10 mouse cellular contexts compared by ENCODE assay signal in genomic region chr7:46830799-46831590, GRCm38 (mm10). TPM values are rescaled to one million over a fixed set of nuclear protein-coding genes. Genes with fewer than 3 reads are reported as not detected.
DNase-seq lines count a peak whose midpoint lies in the region; ATAC-seq and TF ChIP-seq lines count a peak whose summit lies in the region.
"Had no signal": no experiment of that assay in that cellular context is flagged by ENCODE, and none has a peak within 500 bp of the region (broad histone marks: within the 10 kb centered on the region; RNA-seq: fewer than 3 reads in every experiment).

No protein-coding gene starts in this region.

- no peak overlapping the region for H3K9ac ChIP-seq in heart, postnatal 0 days (replicated peaks; ENCODE audit: low read depth, low read length)
- no peak overlapping the region for H3K9ac ChIP-seq in lung, embryonic 16.5 days (ENCODE audit: low read length)
- H3K9ac ChIP-seq: embryonic facial prominence, embryonic 12.5 days; hindbrain, embryonic 15.5 days had no signal

- H3K9me3 ChIP-seq in heart, postnatal 0 days (replicated peaks; ENCODE audit: control insufficient read depth, low read length) = no peaks in the 10 kb centered on the region
- H3K9me3 ChIP-seq in lung, embryonic 16.5 days (ENCODE audit: control insufficient read depth, low read length) = no peaks in the 10 kb centered on the region
- H3K9me3 ChIP-seq: embryonic facial prominence, embryonic 12.5 days; hindbrain, embryonic 15.5 days had no signal

- TF ChIP-seq EP300 in heart, postnatal 0 days (IDR thresholded peaks at IDR 0.05; ENCODE audit: low read depth) = peak; percentile 47; the same call in 1 of the 2 replicates

- TF ChIP-seq POLR2A in spleen, adult 2 months (IDR thresholded peaks at IDR 0.05; ENCODE audit: low read depth, low read length) = no peak
- TF ChIP-seq POLR2A in cerebellum, adult 2 months (IDR thresholded peaks at IDR 0.05; ENCODE audit: borderline replicate concordance, insufficient read depth, low read length) = no peak

- WGBS in spleen, adult 2 months = 33% methylated on average over 13 of the region's 13 CpGs
- WGBS in heart, postnatal 0 days = 32% methylated on average over 13 of the region's 13 CpGs
- 24% methylated on average over 13 of the region's 13 CpGs for WGBS in lung, embryonic 16.5 days
- 60% methylated on average over 13 of the region's 13 CpGs for WGBS in cerebellum, adult 2 months

- H3K27me3 ChIP-seq in spleen, adult 2 months (ENCODE audit: control insufficient read depth, insufficient read depth, low read length) = no peaks in the 10 kb centered on the region
- no peaks in the 10 kb centered on the region for H3K27me3 ChIP-seq in heart, postnatal 0 days (ENCODE audit: control insufficient read depth, insufficient read depth, low read length)
- H3K27me3 ChIP-seq in lung, embryonic 16.5 days (ENCODE audit: control insufficient read depth, insufficient read depth, low read depth, low read length) = no peaks in the 10 kb centered on the region
- no peaks in the 10 kb centered on the region for H3K27me3 ChIP-seq in cerebellum, adult 2 months (ENCODE audit: control insufficient read depth, insufficient read depth, low read length)
- H3K27me3 ChIP-seq: embryonic facial prominence, embryonic 12.5 days; hindbrain, embryonic 15.5 days had no signal

- no peak overlapping the region for H3K4me3 ChIP-seq in spleen, adult 2 months (ENCODE audit: extremely low read depth, insufficient read depth, insufficient read length)
- H3K4me3 ChIP-seq in heart, postnatal 0 days (ENCODE audit: low read depth, low read length) = no peak overlapping the region
- no peak overlapping the region for H3K4me3 ChIP-seq in lung, embryonic 16.5 days (ENCODE audit: low read length)
- no peak overlapping the region for H3K4me3 ChIP-seq in cerebellum, adult 2 months (replicated peaks; ENCODE audit: insufficient read depth, low read depth, low read length)
- H3K4me3 ChIP-seq: embryonic facial prominence, embryonic 12.5 days; hindbrain, embryonic 15.5 days had no signal

- H3K4me2 ChIP-seq in heart, postnatal 0 days (ENCODE audit: low read depth, low read length) = peak overlapping the region; percentile 9; the same call in 1 of the 2 replicates
- H3K4me2 ChIP-seq in lung, embryonic 16.5 days (ENCODE audit: low read depth, low read length) = no peak overlapping the region
- H3K4me2 ChIP-seq: embryonic facial prominence, embryonic 12.5 days; hindbrain, embryonic 15.5 days had no signal

- H3K4me1 ChIP-seq in spleen, adult 2 months (ENCODE audit: control insufficient read depth, insufficient read depth, insufficient read length) = peaks cover 9% of the 10 kb centered on the region; the same call in 1 of the 2 replicates
- H3K4me1 ChIP-seq in heart, postnatal 0 days (ENCODE audit: control insufficient read depth, insufficient read depth) = peaks cover 28% of the 10 kb centered on the region
- peaks cover 28% of the 10 kb centered on the region for H3K4me1 ChIP-seq in lung, embryonic 16.5 days (replicated peaks; ENCODE audit: control insufficient read depth, insufficient read depth, low read length)
- H3K4me1 ChIP-seq in cerebellum, adult 2 months (ENCODE audit: control insufficient read depth, insufficient read depth, low read length) = no peaks in the 10 kb centered on the region

- TF ChIP-seq CTCF in spleen, adult 2 months (IDR thresholded peaks at IDR 0.05; ENCODE audit: extremely low read depth, insufficient read depth, insufficient read length, insufficient replicate concordance) = no peak
- TF ChIP-seq CTCF in heart, postnatal 0 days (IDR thresholded peaks at IDR 0.05; ENCODE audit: low read depth) = no peak
- no peak for TF ChIP-seq CTCF in cerebellum, adult 2 months (IDR thresholded peaks at IDR 0.05; ENCODE audit: borderline replicate concordance, insufficient read depth, low read depth, low read length)

- H3K27ac ChIP-seq in spleen, adult 2 months (ENCODE audit: insufficient read depth, low read length) = peak overlapping the region; percentile 62
- H3K27ac ChIP-seq in heart, postnatal 0 days (ENCODE audit: low read depth) = peak overlapping the region; percentile 78
- peak overlapping the region; percentile 77 for H3K27ac ChIP-seq in lung, embryonic 16.5 days (ENCODE audit: low read length)
- H3K27ac ChIP-seq in cerebellum, adult 2 months (ENCODE audit: insufficient read depth, low read length) = no peak overlapping the region
- H3K27ac ChIP-seq: embryonic facial prominence, embryonic 12.5 days; hindbrain, embryonic 15.5 days had no signal

- no peak for DNase-seq in spleen, adult 2 months (ENCODE audit: low read depth in 1 of 2, low spot score in 2 of 2)
- no peak for DNase-seq in spleen, postnatal 14 days (ENCODE audit: low spot score in 2 of 2)
- DNase-seq in heart, postnatal 0 days (ENCODE audit: low spot score) = peak; percentile 86
- DNase-seq in thymus, postnatal 25 days = peak; percentile 42
- DNase-seq in Muller cell, postnatal 12 days (ENCODE audit: inconsistent ontology term) = no peak
- DNase-seq in cerebellum, adult 2 months = no peak
- DNase-seq in retina, postnatal 1 day = no peak

- peak; percentile 65 for ATAC-seq in heart, postnatal 0 days (ENCODE audit: insufficient read depth, low read depth)
- ATAC-seq in lung, embryonic 16.5 days (ENCODE audit: low read depth) = peak; percentile 71

- no peaks in the 10 kb centered on the region for H3K36me3 ChIP-seq in spleen, adult 2 months (ENCODE audit: control insufficient read depth, insufficient read depth, low read length)
- H3K36me3 ChIP-seq in heart, postnatal 0 days (replicated peaks; ENCODE audit: control insufficient read depth, insufficient read depth, low read length) = no peaks in the 10 kb centered on the region
- H3K36me3 ChIP-seq in lung, embryonic 16.5 days (ENCODE audit: control insufficient read depth, insufficient read depth, low read length) = no peaks in the 10 kb centered on the region
- H3K36me3 ChIP-seq: embryonic facial prominence, embryonic 12.5 days; hindbrain, embryonic 15.5 days had no signal

RNA-seq across cellular contexts. Expression of gene Ldha, which starts 10.3 kb away (rescaled TPM):
- polyA plus RNA-seq in spleen, adult 2 months (2012; rRNA removed) = 165 and 196 TPM in 2 replicates
- total RNA-seq in heart, postnatal 0 days (2014; rRNA removed; ENCODE audit: low replicate concordance) = 1,604 and 1,792 TPM in 2 replicates
- 1,609 and 1,727 TPM in 2 replicates for polyA plus RNA-seq in heart, postnatal 0 days (2015; fragmentation: Nextera tagmentation; extraction: Ambion mirVana)
- 1,668 and 1,763 TPM in 2 replicates for polyA plus RNA-seq in lung, embryonic 16.5 days (2015; fragmentation: Nextera tagmentation; extraction: Ambion mirVana)
- polyA plus RNA-seq in cerebellum, adult 2 months (2012; rRNA removed) = 209 and 227 TPM in 2 replicates

RNA-seq across cellular contexts. Expression of gene Ldhc, which starts 30.0 kb away (rescaled TPM):
- polyA plus RNA-seq in spleen, adult 2 months (2012; rRNA removed) = 0.09 TPM in 1 of 2 replicates, not detected in the other
- total RNA-seq in heart, postnatal 0 days (2014; rRNA removed; ENCODE audit: low replicate concordance) = not detected in 2 replicates
- not detected in 2 replicates for polyA plus RNA-seq in heart, postnatal 0 days (2015; fragmentation: Nextera tagmentation; extraction: Ambion mirVana)
- polyA plus RNA-seq in lung, embryonic 16.5 days (2015; fragmentation: Nextera tagmentation; extraction: Ambion mirVana) = 0.14 and 0.67 TPM in 2 replicates
- not detected in 2 replicates for polyA plus RNA-seq in cerebellum, adult 2 months (2012; rRNA removed)
- polyA plus RNA-seq: embryonic facial prominence, embryonic 12.5 days had no signal

RNA-seq across cellular contexts. Expression of gene Gtf2h1, which starts 35.1 kb away (rescaled TPM):
- polyA plus RNA-seq in spleen, adult 2 months (2012; rRNA removed) = 4.7 and 5.4 TPM in 2 replicates
- 29.0 and 40.4 TPM in 2 replicates for total RNA-seq in heart, postnatal 0 days (2014; rRNA removed; ENCODE audit: low replicate concordance)
- 22.8 and 24.0 TPM in 2 replicates for polyA plus RNA-seq in heart, postnatal 0 days (2015; fragmentation: Nextera tagmentation; extraction: Ambion mirVana)
- polyA plus RNA-seq in lung, embryonic 16.5 days (2015; fragmentation: Nextera tagmentation; extraction: Ambion mirVana) = 40.6 and 41.7 TPM in 2 replicates
- polyA plus RNA-seq in cerebellum, adult 2 months (2012; rRNA removed) = 33.2 and 33.8 TPM in 2 replicates

RNA-seq across cellular contexts. Expression of gene Hps5, which starts 35.1 kb away (rescaled TPM):
- polyA plus RNA-seq in spleen, adult 2 months (2012; rRNA removed) = 16.6 and 20.3 TPM in 2 replicates
- total RNA-seq in heart, postnatal 0 days (2014; rRNA removed; ENCODE audit: low replicate concordance) = 7.9 and 23.9 TPM in 2 replicates
- 5.6 and 6.3 TPM in 2 replicates for polyA plus RNA-seq in heart, postnatal 0 days (2015; fragmentation: Nextera tagmentation; extraction: Ambion mirVana)
- 21.4 and 23.5 TPM in 2 replicates for polyA plus RNA-seq in lung, embryonic 16.5 days (2015; fragmentation: Nextera tagmentation; extraction: Ambion mirVana)
- 20.8 and 21.7 TPM in 2 replicates for polyA plus RNA-seq in cerebellum, adult 2 months (2012; rRNA removed)

Comparison
In these comparisons a context has a peak if more than half of its experiments do, and no peak if none do; other contexts are left out.
1. DNase-seq: peak in heart, postnatal 0 days (single experiment) and thymus, postnatal 25 days (single experiment); none in spleen, adult 2 months (0 of 2), spleen, postnatal 14 days (0 of 2), Muller cell, postnatal 12 days (single experiment), cerebellum, adult 2 months (0 of 2) and retina, postnatal 1 day (single experiment).